Mouse (Mus musculus): Measurements from ENCODE around the gene Rptor. TPM values are rescaled to one million over a fixed set of nuclear protein-coding genes. Genes with fewer than 3 reads are reported as not detected.
A peak's percentile ranks its signal among the peaks of the same experiment; 100 is the strongest.

Gene Rptor
- total RNA-seq, 4 experiments from 2014 or later = 30.3 to 35.6 (median 32.7) TPM

DNA sequence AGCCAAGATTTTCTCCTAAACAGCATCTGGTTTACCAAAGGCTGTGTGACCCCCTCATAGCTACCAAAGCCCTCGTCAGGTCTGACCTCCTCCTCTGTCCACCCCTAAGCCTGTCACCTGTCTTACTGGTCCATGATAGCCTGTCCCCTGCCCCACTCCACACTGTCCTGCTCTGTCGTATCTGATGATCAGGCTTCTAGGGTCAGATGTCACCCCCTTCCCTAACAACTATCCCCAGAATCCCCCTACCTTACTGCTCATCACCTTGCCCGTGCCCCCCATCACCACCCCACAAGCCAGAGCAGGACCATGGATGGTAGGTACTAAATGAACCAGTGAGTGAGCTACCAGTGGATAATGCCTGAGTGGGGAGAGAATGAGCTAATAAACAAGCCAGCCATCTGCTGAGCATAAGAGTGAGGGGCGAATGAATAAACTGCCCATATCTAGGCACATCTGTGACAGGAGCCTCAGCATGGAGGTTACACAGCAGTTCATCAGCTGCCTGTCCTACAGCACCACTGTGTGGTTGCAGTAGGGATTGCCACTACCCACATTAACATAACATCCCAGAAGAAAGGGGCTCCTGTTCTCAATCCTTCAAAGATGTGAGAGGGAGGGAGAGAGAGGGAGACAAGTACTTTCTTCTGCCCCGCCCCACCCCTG is 302.0 kb downstream of the Rptor start:
- DNase-seq (ENCODE audit: low spot score) = peak; percentile 36

DNA sequence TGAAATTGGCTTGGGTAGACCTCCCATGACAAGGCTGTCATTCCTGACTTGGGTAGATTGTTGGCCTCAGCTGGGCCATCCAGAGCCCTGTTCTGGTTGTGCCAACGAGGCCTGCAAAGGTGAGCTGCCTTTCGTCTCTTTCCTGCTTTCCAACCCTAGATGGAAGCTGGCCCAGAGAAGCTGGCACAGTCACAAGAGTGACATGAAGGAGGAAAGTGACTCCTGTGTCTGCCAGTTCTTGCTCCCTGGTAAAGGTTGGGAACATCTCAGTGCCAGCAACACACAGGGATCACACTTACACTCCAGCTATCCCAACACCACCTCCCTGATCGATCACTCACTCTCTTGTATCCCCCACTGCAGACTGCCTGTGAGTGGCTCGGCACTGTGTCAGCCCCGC is 303.1 kb downstream of the Rptor start:
- DNase-seq (ENCODE audit: low spot score) = no peak

DNA sequence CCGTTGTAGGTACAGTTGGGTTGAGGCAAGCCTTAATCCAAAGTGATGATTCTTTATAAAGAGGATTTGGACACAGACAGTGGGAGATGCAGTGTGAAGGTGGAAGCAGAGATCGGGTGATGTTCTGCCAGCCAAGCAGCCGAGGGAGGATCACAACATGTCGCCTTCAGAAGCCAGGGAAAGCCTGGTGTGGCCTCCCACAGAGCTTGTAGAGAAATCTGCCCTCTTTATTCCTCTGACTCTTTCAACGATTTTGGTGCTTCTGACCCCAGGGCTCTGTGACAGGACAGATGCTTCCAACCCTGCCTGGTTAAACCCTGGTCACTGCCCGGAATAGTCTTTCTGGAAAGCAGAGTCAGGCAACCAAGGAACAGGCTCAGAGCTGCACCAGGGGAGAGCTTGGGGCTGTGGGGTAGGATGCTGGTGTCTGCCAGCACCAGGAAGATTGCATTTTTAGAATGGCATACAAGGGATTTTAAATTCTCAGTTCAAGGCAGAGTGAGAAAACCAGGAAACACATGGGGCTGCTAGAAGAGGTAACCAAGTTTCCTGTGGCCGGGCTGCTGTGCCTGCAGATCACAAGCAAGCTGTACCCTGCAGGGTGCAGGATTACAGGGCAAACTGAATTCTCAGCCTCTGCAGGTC is 304.4 kb downstream of the Rptor start:
- DNase-seq (ENCODE audit: low spot score) = no peak

DNA sequence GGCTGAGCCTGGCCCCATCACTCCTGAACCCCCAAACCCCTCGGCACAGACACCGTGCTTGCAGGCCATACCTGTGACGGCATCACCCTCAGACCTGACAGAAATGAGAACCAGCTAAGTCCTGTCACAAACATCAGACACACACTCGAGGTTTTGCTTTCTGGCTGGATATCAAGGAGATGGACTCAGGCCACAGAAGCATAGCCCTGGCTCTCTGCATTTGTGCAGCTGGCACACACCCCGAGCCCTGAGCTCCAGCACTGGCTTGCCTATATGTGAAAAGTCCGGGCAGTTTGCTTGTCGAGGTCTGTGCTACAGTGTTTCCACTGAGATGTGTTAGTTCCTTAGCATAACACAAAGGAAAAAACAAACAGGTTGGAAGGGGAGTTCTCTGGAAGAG is 305.0 kb downstream of the Rptor start:
- DNase-seq (ENCODE audit: low spot score) = no peak

DNA sequence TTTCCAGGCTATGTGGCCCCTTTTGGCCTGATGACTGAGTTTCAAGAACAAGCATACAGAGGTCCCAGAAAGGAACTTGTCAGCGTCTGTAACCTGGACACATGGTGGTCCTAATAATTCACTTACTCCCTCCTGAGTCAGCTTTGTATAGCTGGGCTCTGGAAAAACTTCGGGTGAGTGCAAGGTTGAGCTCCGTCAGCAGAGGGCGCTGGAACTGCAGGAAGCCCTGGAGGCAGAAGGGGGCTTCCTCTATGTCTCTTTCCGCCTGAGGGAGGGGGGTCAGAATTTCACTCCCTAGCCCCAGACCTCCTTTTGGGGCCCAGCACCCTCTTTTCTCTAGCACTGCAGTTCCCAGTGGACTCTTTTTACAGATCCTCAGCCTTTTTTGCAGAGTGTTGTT is 306.7 kb downstream of the Rptor start:
- DNase-seq (ENCODE audit: low spot score) = peak; percentile 65

DNA sequence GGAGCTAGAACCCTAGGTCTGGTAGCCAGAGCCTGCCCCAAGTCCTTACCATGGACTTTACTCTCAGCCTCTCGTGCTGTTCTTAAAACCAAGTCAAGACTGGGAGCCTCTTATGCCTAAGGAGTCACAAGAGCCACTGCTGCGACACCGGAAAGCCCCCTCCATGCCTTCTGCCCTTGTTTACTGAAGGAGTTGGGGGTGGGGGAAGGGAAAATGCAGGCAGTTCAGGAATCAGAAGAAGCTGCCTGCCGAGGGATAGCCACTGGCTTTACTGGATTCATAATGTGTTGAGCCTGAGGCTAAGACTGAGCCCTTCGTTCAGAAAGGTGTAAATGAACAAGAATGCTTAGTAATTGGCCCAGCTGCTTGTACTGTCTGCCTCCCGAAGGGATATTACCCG is 310.1 kb downstream of the Rptor start:
- DNase-seq (ENCODE audit: low spot score) = no peak

DNA sequence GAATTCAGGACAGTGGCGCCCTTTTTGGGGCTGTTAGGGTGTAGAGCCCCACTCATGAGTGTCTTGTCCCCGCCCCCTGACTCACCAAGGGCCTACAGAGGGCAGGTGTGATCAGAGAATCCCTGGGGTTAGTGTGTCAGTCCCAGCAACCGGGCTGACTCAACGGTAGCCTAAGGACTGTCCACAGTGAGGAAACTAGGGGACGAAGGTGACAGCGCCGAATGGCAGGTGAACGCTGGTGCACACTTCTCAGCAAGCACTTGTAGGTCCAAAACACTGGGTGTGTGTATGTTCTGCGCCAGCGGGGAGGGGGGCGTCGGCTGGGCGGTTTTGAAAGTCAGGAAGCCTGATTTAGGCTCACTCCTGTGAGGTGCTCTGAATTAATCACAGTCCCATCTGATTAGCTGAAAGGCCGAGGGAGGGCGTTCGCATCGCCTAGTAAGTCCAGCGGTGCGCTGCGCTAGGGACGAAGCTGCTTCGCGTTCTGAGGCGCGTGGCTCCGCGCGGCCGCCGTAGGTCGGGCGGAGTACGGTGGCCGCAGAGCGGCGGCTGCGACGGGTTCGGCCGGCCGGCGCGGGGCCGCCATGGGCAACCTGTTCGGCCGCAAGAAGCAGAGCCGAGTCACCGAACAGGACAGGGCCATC is 310.7 kb downstream of the Rptor start, which contains the start of gene Chmp6:
TSS of gene Chmp6 (plus strand) at position 151 of the 644 bp plus-strand sequence.
- peak; percentile 89 for DNase-seq (ENCODE audit: low spot score)

DNA sequence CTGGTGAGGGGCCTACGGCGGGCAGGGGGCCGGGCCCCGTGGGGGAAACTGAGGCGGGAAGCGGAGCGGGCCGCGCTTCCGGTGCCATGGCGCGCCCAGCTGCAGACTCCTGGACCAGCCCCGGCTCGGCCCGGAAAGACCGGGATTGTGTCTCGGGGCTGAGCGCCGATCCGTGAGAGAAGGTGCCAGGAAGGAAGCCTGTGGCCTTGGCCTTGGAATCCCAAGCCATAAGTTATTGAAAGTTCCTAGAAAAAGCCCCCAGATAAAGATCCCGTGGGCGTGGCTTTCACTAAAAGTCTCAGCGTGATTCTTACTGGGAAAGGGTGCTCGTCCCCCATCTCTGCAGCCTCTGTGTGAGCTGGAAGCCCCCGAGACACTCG is 311.2 kb downstream of the Rptor start:
- no peak for DNase-seq (ENCODE audit: low spot score)

DNA sequence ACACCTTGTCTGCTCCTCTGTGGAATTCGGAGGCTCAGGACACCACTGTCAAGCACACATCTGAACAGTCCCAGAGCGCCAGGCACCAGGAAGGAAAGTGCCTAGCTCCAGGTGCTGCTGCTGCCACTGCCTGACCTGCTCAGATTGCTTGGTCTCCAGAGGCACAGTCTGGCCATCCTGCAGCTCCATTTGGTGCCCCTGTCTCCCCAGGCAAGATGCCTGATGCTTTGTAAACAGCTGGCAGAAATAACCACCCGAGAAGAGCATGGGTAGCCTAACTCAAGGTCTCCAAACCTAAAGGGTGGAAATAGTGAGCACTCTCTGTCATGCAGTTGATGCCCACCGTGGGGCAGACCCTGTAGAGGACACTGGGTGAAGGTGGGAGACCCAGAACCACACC is 311.7 kb downstream of the Rptor start:
- no peak for DNase-seq (ENCODE audit: low spot score)

DNA sequence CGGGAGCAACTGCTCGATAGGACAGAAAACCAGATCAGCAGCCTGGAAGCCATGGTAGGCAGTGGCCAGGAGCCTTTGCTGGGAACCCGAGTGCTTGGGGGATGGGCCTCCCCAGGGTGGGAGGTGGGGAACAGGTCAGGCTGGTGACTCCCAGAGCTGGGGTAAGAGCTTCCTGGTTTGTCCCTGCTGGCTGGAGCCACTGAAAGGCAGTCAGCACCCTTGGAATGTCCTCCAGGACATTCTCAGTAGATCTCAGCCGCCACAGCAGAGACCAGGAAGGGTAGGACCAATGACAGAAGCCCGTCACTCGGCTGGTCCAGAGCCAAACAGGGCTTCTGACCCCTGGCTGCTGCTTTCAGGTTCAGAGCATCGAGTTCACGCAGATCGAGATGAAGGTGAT is 313.0 kb downstream of the Rptor start:
- no peak for DNase-seq (ENCODE audit: low spot score)

DNA sequence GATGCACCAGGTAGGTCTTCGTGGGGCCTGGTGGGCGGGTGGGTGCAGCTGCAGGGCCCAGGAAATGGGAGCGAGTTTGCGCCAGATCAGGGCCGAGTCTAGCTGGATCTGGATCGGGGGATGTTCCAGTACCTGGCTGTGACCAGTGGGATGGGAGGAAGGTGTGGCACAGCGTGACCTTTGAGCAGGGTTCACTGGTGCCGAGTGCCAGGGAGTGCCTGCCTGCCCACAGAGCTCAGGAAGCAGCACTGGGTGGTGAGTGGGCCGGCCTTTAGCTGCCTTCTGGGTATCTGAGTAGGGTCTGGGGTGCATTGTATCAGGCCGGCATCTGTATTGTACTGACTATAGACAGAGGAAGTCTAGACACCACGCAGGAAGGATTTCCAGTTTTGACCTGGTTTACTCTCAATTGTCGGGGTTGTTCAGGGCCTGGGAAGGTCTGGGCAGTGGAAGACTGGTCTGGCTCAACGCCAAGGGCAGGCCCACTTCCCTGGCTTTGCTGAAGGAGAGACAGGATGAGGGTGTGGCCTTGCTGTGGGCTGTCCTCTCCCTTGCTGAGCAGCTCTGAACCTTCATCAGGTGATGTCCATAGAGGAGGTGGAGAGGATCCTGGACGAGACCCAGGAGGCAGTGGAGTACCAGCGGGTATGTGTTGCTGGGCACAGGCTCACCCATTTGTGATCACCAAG is 313.5 kb downstream of the Rptor start:
- DNase-seq (ENCODE audit: low spot score) = peak; percentile 76

DNA sequence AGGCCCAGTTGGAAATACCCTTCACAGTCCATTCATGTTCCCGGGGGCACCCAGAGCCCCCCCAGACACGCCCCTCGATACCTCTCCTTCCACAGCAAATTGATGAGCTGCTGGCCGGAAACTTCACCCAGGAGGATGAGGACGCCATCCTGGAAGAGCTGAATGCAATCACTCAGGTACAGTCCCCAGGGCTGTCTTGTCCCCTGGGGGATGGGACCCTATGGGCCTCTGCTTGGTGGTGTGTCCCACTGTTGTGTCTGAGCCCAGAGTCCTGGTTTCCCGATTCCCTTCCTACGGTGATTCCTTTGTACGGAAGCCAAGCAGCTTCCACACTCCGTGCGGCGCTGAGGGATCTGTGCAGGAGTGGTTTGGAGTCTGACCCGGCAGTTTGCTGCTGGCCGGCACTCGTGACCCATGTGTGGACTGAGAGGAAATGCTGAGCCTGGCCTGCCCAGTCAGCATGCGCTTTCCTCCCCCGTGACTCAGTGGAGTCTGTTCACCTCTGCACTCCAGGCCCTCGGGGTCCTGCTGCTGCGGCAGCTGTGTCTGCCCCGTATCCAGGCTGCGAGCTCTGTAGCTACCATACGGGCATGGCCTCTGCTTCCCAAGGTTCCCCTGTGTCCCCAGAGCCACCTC is 314.2 kb downstream of the Rptor start:
- DNase-seq (ENCODE audit: low spot score) = no peak

DNA sequence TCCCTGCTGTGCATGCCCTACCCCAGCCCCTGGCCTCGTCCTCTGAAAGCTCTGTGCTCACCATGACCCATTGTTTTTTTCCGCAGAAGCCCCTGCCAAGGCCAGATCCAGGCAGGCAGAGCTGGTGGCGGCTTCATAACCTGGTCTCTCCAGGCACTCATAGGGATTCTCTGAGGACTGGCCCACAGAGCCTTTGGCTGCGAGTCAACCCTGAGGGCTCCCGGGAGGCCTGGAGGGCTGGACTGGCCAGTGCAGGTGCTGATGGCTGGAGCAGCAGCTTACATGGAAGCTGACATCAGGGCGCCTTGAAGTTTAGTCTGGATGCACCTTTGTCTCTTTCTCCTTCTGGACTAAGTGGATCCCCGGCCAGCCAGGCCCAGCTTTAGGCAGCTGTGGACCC is 315.8 kb downstream of the Rptor start:
- no peak for DNase-seq (ENCODE audit: low spot score)

DNA sequence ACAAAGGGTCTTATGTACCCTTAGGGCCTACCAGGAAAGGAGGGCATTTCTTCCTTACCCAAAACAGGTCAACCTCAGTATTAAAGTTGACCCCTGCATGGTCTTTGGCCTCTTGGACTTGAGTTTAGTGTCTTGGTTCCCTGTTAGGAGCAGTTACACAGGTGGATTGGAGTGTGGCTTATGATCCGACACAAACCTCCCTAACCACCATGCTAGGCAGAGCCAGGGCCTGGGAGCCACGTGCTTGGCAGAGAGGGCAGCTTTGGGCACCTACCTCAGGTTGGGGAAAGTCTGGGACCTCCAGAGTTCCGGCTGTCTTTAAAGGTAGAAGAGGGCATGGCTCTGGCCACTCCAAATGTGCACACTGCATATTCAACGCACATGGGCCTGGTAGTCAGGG is 316.7 kb downstream of the Rptor start:
- no peak for DNase-seq (ENCODE audit: low spot score)

DNA sequence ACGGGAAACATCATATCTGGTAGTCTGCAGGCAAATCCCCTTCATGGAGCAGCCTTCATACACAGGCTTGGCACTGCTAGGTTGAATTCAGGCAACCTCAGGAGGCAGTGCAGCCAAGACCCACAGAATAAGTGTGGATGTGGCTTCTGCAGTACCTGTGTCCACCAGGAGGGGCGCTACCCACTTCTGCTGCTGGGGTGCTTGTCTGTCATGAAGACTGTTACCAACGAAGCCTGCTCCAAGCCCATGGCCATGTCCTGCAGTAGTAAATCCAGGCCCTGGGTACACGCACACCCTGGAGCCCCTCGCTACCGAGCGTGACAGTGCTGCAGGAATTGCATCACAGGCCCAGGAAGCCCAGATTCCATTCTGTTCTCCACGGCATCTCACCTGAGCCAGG is 317.2 kb downstream of the Rptor start:
- DNase-seq (ENCODE audit: low spot score) = peak; percentile 52

DNA sequence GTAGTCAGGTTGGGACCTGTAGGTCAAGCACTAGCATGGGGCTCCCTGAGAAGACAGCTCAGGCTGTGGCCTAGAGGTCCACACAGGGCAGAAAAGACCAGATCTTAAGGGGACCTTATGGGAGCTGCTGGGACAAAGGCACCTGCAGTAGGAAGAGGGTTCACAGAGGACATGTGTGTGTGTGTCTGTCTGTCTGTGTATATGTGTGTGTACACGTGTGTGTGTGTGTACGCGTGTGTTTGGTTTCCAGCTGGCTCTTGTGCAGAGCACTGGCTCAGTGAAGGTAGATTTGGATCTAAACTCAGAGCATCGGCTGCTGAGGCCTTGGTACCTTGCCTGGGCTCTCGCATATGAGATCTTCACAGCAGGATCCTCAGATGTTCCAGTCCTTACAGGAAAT is 318.0 kb downstream of the Rptor start:
- DNase-seq (ENCODE audit: low spot score) = no peak

DNA sequence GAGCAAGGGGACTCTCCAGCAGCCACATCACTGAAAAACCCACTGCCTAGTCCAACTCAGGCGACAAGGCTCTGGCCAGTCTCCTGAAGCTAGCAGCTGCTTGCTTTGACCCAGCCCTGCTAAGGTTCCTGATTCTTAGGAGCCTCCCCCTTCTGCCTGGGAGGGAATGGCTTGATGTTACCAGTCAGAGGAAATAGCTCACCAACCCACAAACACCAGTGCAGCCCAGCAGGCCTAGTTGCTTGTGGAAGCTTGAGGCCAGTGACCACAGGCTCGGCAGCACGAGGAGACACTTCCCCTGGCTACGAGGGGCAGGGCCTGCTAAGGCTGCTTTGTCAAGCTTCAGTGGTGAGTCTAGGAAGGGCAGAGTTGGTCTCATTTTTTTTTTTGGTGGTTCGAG is 322.5 kb downstream of the Rptor start:
- DNase-seq (ENCODE audit: low spot score) = peak; percentile 45

DNA sequence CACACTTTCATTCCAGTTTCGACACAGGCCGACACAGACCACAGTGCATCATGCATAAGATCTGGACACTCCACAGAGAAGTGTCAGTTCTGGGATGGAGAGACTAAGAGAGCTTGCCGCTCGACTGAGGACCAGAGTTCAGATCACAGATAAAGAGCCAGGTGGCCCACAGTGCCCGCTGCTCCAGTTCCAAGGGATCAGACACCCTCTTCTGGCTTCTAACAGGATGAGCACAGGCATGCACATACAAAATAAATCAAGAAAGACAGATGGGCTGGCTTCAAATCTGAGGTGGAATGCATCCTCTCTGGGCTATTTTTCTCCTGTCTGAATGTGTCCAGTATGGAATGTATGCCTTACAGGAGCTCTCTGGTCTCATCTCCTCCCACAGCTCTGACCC is 324.1 kb downstream of the Rptor start:
- no peak for DNase-seq (ENCODE audit: low spot score)

DNA sequence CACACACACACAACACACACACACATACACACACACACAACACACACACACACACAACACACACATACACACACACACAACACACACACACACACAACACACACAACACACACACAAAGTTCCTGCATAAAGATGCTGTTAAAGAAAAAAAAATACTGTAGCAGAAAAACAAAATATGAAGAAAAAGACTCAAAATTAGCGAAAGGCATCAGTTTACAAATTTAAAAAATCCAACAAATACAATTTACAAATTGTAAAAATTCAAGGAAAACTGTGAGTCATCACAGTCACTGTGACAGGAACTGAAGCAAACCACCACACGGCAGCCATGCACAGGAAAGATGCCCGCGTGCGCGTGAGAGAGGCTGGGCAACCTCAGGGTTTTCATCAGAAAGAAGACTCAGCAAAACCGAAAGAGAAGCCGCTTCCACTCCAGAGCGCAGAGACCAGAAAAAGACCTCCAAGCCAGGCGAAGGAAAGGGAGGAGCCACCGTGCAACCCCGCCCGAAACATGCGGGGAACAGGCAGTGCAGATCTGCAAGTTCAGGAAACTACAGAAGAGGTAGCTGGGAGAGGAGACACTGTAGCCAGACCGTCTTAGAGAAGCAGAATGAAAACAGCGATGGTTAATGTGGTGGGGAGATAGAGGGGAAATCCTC is 325.4 kb downstream of the Rptor start:
- peak; percentile 68 for DNase-seq (ENCODE audit: low spot score)

DNA sequence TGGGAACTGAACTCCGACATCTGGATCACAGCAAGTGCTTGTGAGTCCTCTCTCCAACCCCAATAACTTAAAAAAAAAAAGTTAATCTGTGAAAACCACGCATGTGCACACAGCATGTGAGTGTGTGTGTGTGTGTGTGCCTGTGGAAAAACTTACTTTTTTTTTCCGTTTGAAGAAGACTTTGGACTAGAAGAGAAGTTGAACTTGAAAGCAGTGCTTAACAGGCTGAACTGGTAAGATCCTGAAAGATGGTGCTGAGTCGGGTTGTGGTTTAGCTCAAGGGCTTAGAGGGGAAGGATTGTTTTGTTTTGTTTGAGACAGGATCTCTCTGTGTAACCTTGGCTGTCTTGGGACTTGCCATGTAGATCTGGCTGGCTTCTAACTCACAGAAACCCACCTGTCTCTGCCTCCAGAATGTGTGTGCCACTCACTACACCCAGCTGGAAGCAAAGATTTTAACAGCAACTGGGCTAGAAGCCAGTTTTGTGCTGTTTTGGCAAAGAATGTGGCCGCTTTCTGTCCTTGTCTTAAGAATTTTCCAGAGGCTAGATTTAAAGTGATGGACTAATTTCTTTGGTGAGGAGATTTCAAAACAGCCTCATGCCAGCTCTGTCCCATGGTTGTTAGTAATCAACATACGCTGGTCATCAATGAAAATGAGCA is 327.0 kb downstream of the Rptor start:
- no peak for DNase-seq (ENCODE audit: low spot score)

DNA sequence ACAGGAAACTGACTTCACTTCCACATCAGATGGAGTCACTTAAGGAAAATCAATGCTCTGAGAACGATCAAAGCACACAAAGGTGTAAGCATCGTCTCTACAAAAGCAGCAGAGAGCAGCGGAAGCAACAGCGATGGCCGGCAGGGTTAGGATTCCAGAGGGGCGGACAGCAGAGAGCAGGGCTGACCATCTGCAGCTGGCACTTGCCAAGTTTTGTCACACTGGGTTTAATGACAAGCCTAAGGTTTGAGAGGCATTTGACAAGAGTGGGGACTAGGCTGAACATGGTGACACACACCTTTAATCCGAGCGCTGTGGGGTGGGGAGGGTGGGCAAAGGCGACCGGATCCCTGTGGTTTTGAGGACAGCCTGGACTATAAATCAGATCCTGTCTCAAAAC is 329.1 kb downstream of the Rptor start:
- no peak for DNase-seq (ENCODE audit: low spot score)
